Mouse (Mus musculus): ENCODE results near the gene Npsr1. TPM values are rescaled to one million over a fixed set of nuclear protein-coding genes. Genes with fewer than 3 reads are reported as not detected.

The Npsr1 gene
- polyA plus RNA-seq, 1 experiment from 2014 or later = not detected

DNA sequence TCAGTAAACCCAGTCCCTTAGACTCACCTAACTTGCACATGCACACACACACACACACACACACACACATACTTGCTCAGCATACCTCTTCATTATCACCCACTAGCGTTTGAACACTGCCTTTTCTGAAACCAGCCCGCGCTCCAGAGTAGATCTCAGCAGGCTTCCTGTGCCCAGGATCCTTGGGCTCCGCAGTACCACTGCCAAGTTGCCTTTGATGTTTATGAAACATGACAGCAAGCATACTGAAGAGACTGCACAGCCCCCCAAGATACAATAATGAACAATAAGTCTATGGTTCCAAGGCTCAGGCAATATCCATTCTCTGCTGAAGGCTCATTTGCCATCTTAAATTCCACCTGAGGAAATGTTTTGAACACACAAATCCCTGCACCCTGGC, 1.8 kb downstream of the Npsr1 start:
- ATAC-seq = no peak
- H3K4me2 ChIP-seq (replicated peaks; ENCODE audit: low read depth) = no peak overlapping the region
- no peaks in the 10 kb centered on the region for H3K9me3 ChIP-seq (ENCODE audit: control insufficient read depth)
- no peaks in the 10 kb centered on the region for H3K4me1 ChIP-seq (replicated peaks; ENCODE audit: control insufficient read depth, insufficient read depth, low read length)
- H3K9ac ChIP-seq (ENCODE audit: low read depth, low read length) = no peak overlapping the region
- H3K27ac ChIP-seq (ENCODE audit: low read depth, low read length) = no peak overlapping the region
- WGBS = 79% methylated on average over 4 of the region's 4 CpGs
- no peaks in the 10 kb centered on the region for H3K27me3 ChIP-seq (replicated peaks; ENCODE audit: control insufficient read depth, insufficient read depth, low read length)
- no peak for TF ChIP-seq CTCF (IDR thresholded peaks at IDR 0.05; ENCODE audit: low read depth)
- no peaks in the 10 kb centered on the region for H3K36me3 ChIP-seq (ENCODE audit: control insufficient read depth, insufficient read depth)
- H3K4me3 ChIP-seq (ENCODE audit: low read depth, low read length) = no peak overlapping the region

DNA sequence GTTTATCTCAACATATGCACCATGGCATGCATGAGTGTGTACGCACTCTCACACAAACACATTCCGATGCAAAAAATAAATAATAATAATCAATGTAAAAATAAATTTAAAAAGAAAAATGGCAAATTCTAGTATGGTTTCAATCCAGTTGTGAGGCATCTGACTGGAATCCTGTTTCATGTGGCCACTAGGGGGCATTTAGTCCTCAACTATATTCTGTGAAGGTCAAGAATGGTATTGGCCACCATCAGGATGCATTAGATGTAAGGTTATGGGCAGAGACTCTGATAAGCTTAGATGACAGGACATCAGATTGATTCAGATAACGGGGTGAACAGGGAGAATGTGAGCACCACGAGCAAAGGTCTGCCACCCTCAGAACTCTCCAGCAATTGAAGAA, 21.6 kb downstream of the Npsr1 start:
- H3K27ac ChIP-seq (ENCODE audit: low read depth, low read length) = no peak overlapping the region
- H3K4me2 ChIP-seq (replicated peaks; ENCODE audit: low read depth) = no peak overlapping the region
- H3K9ac ChIP-seq (ENCODE audit: low read depth, low read length) = no peak overlapping the region
- peak; percentile 74 for TF ChIP-seq CTCF (IDR thresholded peaks at IDR 0.05; ENCODE audit: low read depth)
- H3K4me3 ChIP-seq (ENCODE audit: low read depth, low read length) = no peak overlapping the region
- no peak for ATAC-seq
- H3K36me3 ChIP-seq (ENCODE audit: control insufficient read depth, insufficient read depth) = no peaks in the 10 kb centered on the region
- 43% methylated on average over 4 of the region's 4 CpGs for WGBS
- no peaks in the 10 kb centered on the region for H3K9me3 ChIP-seq (ENCODE audit: control insufficient read depth)
- H3K27me3 ChIP-seq (replicated peaks; ENCODE audit: control insufficient read depth, insufficient read depth, low read length) = no peaks in the 10 kb centered on the region
- H3K4me1 ChIP-seq (replicated peaks; ENCODE audit: control insufficient read depth, insufficient read depth, low read length) = no peaks in the 10 kb centered on the region

DNA sequence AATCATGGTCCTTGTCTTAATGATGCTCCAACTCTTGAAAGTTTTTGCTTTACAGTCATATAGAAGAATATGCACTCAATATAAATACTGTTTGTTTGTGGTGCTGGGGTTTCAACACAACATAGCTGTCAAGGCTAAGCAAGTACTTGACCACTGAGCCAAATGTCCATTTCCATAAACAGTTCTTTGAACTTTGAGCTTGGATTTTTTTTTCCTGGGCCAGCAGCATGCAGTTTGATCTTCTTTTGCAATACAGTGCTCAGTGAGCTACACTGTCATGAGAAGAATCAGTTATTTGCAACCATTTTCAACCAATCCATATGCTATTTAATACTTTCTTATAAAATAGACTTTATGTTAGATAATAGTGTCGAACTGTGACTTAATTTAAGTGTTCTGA, 35.3 kb downstream of the Npsr1 start:
- ATAC-seq = no peak
- H3K36me3 ChIP-seq (ENCODE audit: control insufficient read depth, insufficient read depth) = no peaks in the 10 kb centered on the region
- H3K9ac ChIP-seq (ENCODE audit: low read depth, low read length) = no peak overlapping the region
- H3K4me2 ChIP-seq (replicated peaks; ENCODE audit: low read depth) = no peak overlapping the region
- TF ChIP-seq CTCF (IDR thresholded peaks at IDR 0.05; ENCODE audit: low read depth) = no peak
- H3K27me3 ChIP-seq (replicated peaks; ENCODE audit: control insufficient read depth, insufficient read depth, low read length) = no peaks in the 10 kb centered on the region
- H3K9me3 ChIP-seq (ENCODE audit: control insufficient read depth) = no peaks in the 10 kb centered on the region
- 71% methylated on average over 1 of the region's 1 CpGs for WGBS
- no peaks in the 10 kb centered on the region for H3K4me1 ChIP-seq (replicated peaks; ENCODE audit: control insufficient read depth, insufficient read depth, low read length)
- H3K27ac ChIP-seq (ENCODE audit: low read depth, low read length) = no peak overlapping the region
- H3K4me3 ChIP-seq (ENCODE audit: low read depth, low read length) = no peak overlapping the region

DNA sequence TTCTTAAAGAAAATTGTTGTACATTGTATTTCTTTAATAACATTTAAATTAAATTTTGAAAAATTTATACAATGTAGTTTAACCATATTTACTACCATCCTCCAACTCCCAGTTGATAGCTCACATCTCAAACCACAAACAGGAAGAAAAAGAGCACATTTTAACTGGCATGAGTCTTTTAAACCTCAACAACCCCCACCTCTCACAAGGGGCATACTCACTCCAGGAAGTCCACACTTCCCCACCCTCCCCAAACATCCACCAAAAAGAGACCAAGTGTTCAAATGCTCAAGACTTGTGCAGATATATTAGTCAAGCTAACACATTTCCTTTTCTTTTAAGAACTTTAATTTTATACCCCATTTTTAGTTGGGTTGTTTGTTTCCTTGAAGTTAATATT, 38.6 kb downstream of the Npsr1 start:
- Histone ChIP-seq H3K4me2 (replicated peaks; ENCODE audit: low read depth) (no peak overlapping the region), H3K4me3 (ENCODE audit: low read depth, low read length) (no peak overlapping the region), H3K9me3 (ENCODE audit: control insufficient read depth) (no peaks in the 10 kb centered on the region), H3K27ac (ENCODE audit: low read depth, low read length) (no peak overlapping the region), H3K36me3 (ENCODE audit: control insufficient read depth, insufficient read depth) (no peaks in the 10 kb centered on the region), H3K9ac (ENCODE audit: low read depth, low read length) (no peak overlapping the region), H3K4me1 (replicated peaks; ENCODE audit: control insufficient read depth, insufficient read depth, low read length) (no peaks in the 10 kb centered on the region), H3K27me3 (replicated peaks; ENCODE audit: control insufficient read depth, insufficient read depth, low read length) (no peaks in the 10 kb centered on the region)
- ATAC-seq = no peak
- TF ChIP-seq CTCF (IDR thresholded peaks at IDR 0.05; ENCODE audit: low read depth) = no peak

DNA sequence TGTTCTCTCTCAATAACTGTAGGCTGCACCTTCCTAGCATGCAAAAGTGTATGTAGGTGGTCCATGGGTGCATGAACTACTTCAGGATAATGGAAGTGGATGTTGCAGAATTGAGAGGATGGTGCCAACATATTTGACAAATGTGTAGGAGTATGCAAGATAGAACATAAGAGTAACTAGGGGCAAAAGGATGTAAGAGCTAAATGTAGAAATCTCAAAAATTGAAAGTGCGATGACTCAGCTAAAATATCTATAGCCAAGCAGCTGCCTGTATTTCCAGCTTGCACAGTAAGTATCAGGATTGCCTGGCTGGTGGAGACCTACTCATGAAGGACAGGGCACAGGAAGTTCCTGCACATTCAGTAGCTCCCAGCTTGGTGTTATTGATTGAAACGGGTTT, 46.5 kb downstream of the Npsr1 start:
- no peak for ATAC-seq
- no peak overlapping the region for H3K9ac ChIP-seq (ENCODE audit: low read depth, low read length)
- TF ChIP-seq CTCF (IDR thresholded peaks at IDR 0.05; ENCODE audit: low read depth) = no peak
- H3K36me3 ChIP-seq (ENCODE audit: control insufficient read depth, insufficient read depth) = no peaks in the 10 kb centered on the region
- H3K4me3 ChIP-seq (ENCODE audit: low read depth, low read length) = no peak overlapping the region
- no peaks in the 10 kb centered on the region for H3K27me3 ChIP-seq (replicated peaks; ENCODE audit: control insufficient read depth, insufficient read depth, low read length)
- H3K27ac ChIP-seq (ENCODE audit: low read depth, low read length) = no peak overlapping the region
- no peaks in the 10 kb centered on the region for H3K9me3 ChIP-seq (ENCODE audit: control insufficient read depth)
- H3K4me1 ChIP-seq (replicated peaks; ENCODE audit: control insufficient read depth, insufficient read depth, low read length) = no peaks in the 10 kb centered on the region
- no peak overlapping the region for H3K4me2 ChIP-seq (replicated peaks; ENCODE audit: low read depth)
- 82% methylated on average over 2 of the region's 2 CpGs for WGBS

DNA sequence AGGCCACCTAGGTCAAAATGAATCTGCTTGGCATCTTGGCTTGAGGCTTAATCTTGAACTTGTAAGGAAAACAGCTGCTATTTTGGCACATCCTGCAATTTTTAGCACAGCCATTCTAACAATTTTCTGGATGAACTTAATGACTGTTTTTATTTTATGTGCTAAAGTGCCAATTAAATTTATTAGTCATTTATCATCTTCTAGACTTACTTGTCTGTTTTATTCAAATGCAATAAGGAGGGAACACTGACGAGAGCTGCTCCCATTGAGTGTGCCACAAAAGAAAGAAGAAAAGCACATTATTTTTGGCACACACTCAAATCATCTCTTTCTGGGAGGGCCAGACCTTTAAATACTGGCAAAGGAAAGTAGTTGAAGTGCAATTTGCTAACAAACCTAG, 59.4 kb downstream of the Npsr1 start:
- no peak overlapping the region for H3K9ac ChIP-seq (ENCODE audit: low read depth, low read length)
- no peaks in the 10 kb centered on the region for H3K27me3 ChIP-seq (replicated peaks; ENCODE audit: control insufficient read depth, insufficient read depth, low read length)
- no peaks in the 10 kb centered on the region for H3K36me3 ChIP-seq (ENCODE audit: control insufficient read depth, insufficient read depth)
- 70% methylated on average over 1 of the region's 1 CpGs for WGBS
- no peak overlapping the region for H3K4me3 ChIP-seq (ENCODE audit: low read depth, low read length)
- H3K4me1 ChIP-seq (replicated peaks; ENCODE audit: control insufficient read depth, insufficient read depth, low read length) = no peaks in the 10 kb centered on the region
- ATAC-seq = no peak
- H3K4me2 ChIP-seq (replicated peaks; ENCODE audit: low read depth) = no peak overlapping the region
- no peaks in the 10 kb centered on the region for H3K9me3 ChIP-seq (ENCODE audit: control insufficient read depth)
- no peak overlapping the region for H3K27ac ChIP-seq (ENCODE audit: low read depth, low read length)
- no peak for TF ChIP-seq CTCF (IDR thresholded peaks at IDR 0.05; ENCODE audit: low read depth)

DNA sequence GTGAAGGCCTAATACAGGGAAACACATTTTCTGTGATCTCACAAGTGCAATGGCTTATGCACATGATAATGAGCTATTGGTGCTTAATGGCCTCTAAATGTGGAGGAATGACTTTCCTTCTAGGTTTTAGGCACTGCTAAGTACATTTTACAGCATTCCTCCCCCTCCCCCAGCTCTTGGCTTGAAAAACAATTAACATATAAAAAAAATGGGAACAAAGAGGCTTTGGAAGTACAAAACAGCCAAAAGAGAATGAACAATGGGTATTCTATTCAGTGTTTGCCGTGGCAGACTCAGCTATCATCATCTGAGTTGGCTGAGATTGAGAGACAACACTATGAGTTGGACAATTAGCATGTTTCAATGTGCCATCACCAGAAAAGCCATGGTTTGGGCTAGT, 62.6 kb downstream of the Npsr1 start:
- H3K4me3 ChIP-seq (ENCODE audit: low read depth, low read length) = no peak overlapping the region
- H3K9ac ChIP-seq (ENCODE audit: low read depth, low read length) = no peak overlapping the region
- no peaks in the 10 kb centered on the region for H3K4me1 ChIP-seq (replicated peaks; ENCODE audit: control insufficient read depth, insufficient read depth, low read length)
- H3K9me3 ChIP-seq (ENCODE audit: control insufficient read depth) = no peaks in the 10 kb centered on the region
- no peaks in the 10 kb centered on the region for H3K36me3 ChIP-seq (ENCODE audit: control insufficient read depth, insufficient read depth)
- no peak overlapping the region for H3K27ac ChIP-seq (ENCODE audit: low read depth, low read length)
- ATAC-seq = no peak
- no peak for TF ChIP-seq CTCF (IDR thresholded peaks at IDR 0.05; ENCODE audit: low read depth)
- no peak overlapping the region for H3K4me2 ChIP-seq (replicated peaks; ENCODE audit: low read depth)
- WGBS = 41% methylated on average over 1 of the region's 1 CpGs
- no peaks in the 10 kb centered on the region for H3K27me3 ChIP-seq (replicated peaks; ENCODE audit: control insufficient read depth, insufficient read depth, low read length)

Data from intestine, postnatal 0 days (tissue).